Mouse (Mus musculus): ENCODE data around the gene Slc12a6.
"Not testable (repeated sequence)": the region's sequence is repeated elsewhere in the genome, so short reads cannot be mapped to it uniquely, and the experiment has no call there.

The Slc12a6 gene

DNA sequence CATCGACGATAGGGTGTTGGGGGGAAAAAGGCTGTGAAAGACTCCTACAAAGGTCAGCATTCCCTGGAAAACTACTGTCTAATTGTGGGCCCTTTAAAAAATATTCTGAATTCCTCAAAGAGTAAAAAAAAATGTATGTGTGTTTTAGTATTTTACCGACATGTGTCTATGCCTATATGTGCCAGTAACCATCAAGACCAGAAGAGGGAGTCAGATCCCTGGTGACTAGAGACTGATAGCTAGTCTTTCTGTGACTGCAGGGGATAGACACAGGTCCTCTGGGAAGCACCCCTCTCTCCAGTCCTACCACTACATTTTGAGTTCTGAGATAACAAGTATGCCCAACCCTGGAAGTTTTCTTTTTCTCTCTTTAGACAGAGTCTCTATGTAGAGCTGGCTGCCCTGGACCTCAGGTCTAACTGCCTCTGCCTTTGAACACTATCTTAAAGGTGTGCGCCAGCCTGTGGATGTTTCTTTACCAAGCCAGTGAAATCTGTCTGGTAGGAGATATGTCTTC, 2.8 kb upstream of the Slc12a6 start:
- peak; percentile 44 for DNase-seq (ENCODE audit: low spot score)

DNA sequence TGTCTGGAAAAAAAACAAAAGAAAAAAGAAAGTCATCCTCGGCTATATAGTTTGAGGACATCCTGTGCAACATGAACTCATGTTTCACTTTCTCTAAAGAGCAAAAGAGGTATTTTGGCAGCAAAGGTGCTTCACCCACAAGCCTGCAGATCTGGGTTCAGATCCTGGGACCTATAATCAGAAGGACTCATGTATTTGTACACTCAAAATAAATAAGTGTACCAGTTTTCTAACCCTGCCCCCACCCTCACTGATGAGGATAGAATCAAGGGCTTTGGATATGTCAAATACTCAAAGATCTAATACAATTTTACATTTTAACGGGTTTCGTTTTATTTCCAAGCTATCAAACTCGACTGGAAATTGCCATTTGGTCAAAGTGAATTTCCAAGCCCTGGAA, 1.3 kb upstream of the Slc12a6 start:
- DNase-seq (ENCODE audit: low spot score), result no peak

DNA sequence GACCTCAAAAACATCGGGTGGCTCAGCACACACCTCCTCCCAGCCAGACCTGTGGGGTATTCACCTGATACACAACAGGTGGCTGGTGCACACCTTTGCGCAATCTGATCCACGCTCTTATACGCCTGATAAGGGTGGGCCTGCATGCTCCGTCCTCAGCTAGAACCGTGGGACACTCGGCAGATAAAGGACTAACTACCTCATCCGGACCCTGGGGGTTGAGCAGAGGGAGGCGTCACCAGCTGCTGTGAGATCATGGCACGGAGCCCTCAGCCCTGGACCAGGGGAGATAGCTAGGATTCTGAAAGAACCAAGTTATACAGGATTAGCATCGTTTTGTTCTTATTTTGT, 592 bp downstream of the Slc12a6 start, which contains the start of gene Gm21985:
Gm21985 (plus strand) TSS at position 73 of the 351 bp plus-strand sequence.
- DNase-seq (ENCODE audit: low spot score), result peak; percentile 60

- peak; percentile 35 for DNase-seq (ENCODE audit: low spot score)
Observed at GRCm38 (mm10) chr2:112266780-112267179, 1.2 kb downstream of the Slc12a6 start.

GRCm38 (mm10) chr2:112267547-112268269, 2.1 kb downstream of the Slc12a6 start:
- no peak for DNase-seq (ENCODE audit: low spot score)

- DNase-seq (ENCODE audit: low spot score), result no peak
Observed at GRCm38 (mm10) chr2:112270011-112270410, 4.4 kb downstream of the Slc12a6 start.

- DNase-seq (ENCODE audit: low spot score), result no peak
Observed at GRCm38 (mm10) chr2:112272909-112273308, 7.3 kb downstream of the Slc12a6 start.

GRCm38 (mm10) chr2:112273474-112273873, 7.8 kb downstream of the Slc12a6 start:
- no peak for DNase-seq (ENCODE audit: low spot score)

DNA sequence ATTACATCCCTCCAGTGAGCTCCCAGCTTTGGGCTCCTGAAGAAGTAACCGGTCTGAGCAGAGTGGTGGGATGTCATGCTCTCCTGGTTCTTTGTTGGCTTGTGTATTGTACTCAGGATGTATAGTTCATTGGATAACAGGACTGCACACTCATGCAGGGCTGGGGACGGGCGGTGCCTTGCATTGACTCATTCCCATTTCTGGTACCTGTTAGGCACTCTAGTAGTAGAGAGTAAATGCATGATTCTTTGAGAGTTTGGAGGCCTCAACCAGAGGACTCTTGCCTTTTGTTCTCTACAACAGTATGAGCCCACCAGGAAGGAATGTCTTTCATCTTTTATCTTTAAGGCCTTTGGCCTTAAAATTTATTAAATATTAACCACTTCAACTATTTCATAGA, 11.2 kb downstream of the Slc12a6 start:
- DNase-seq (ENCODE audit: low spot score), result no peak

- DNase-seq (ENCODE audit: low spot score), result no peak
Observed at GRCm38 (mm10) chr2:112282846-112283245, 17.2 kb downstream of the Slc12a6 start.

DNA sequence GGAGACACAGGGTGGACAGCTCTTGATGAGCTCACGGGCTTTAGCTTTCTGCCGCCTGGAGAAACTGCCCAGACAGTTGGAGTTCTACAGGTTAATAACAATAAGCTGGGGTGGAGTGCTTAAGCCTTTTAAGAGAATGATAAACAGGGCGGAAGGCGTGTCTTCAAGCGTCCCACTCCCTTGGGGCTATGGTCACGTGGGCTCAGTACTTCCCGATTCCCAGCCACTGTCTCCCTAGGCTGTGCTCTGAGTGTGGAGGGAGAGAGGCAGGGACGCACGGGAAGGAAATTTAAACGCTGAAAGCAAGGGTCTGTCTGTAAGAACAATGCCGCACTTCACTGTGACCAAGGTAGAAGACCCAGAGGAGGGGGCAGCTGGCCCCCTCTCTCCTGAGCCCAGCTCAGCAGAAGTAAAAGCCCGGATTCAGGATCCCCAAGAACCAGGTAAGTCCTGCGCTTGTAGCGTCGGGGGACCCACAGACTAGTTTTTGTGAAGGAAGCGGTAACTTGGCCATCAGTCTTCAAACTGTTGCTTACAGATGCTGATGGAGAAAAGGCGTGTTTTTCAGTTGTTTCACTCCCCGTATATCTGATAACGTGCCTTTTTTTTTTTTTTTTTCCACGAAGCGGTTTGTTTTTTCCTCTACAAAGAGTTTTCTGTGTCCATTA, 18.9 kb downstream of the Slc12a6 start:
- peak; percentile 88 for DNase-seq (ENCODE audit: low spot score)

DNA sequence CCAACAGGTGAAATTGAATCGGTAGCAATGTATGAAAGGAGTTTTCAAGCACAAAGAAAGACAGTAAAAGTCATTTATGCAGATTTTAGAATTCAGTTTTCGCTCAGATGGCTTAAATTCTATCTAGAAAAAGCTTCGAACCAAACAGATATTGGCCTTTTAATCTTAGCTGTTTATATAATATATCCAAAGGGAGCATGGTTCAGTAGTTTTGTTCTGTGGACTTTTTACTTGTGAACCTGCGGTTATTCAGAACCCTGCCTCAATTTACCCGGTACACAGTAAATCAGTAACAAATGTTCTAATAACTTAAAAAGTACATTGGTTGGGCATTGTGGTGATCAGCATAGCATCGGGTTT, 19.4 kb downstream of the Slc12a6 start:
- no peak for DNase-seq (ENCODE audit: low spot score)

GRCm38 (mm10) chr2:112286062-112286461, 20.4 kb downstream of the Slc12a6 start:
- not testable (repeated sequence) for DNase-seq (ENCODE audit: low spot score)

DNA sequence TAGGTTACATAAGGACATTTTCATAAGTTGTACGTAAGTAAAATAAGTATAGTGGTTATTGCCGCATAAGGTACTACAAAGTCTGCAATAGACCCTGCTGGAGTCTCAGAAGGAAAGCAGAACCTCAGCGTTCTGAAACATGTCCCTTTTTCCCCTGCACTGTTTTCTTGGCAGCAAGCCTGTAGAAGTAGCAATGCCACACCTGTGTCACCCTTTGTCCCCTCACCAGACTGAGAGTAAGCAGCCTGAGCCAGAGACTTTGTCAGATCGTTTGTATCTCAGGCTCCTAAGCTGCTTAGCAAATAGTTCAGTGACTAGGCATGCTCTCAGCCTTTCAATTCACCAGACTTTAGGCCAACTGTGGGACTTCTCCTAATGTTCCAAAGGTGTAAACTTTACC, 21.4 kb downstream of the Slc12a6 start:
- DNase-seq (ENCODE audit: low spot score), result no peak

GRCm38 (mm10) chr2:112289507-112289906, 23.9 kb downstream of the Slc12a6 start:
- no peak for DNase-seq (ENCODE audit: low spot score)

- no peak for DNase-seq (ENCODE audit: low spot score)
Observed at GRCm38 (mm10) chr2:112292823-112293222, 27.2 kb downstream of the Slc12a6 start.

DNA sequence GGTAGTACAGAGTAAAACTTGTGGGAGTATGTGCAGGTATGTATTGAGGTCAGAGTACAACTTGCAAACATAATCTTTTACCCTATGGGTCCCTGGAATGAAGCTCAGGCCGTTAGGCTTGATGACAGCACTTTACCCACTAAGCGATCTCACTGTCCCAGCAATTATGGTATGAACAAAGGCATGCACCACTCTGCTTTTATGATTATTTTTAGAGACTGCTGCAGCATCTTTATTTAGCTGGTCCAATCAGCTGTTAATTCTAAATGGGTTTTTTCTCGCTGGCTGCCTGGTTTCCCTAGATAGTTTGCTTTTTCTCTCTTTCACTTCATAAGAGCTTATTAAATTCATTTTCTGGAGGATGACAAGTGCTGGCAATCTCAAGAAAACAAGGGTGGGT, 30.6 kb downstream of the Slc12a6 start:
- DNase-seq (ENCODE audit: low spot score), result no peak

DNA sequence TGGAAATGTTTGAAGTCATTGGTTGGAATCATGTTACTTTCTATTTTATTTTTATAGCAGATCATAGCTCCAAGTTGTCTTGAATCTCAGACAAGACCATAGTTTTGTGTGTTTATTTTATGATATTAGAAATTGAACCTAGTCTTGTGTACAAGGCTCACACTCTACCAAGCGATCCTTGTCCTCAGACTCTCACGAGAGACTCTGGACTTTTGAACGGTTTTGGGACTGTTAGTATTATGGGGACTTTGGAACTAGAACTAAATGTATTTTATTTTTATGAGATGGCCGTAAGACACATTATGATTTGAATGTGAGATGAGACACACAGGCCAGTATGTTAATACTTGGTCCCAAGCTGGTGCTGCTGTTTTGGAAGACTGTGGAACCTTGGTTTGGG, 32.6 kb downstream of the Slc12a6 start:
- DNase-seq (ENCODE audit: low spot score), result no peak

DNA sequence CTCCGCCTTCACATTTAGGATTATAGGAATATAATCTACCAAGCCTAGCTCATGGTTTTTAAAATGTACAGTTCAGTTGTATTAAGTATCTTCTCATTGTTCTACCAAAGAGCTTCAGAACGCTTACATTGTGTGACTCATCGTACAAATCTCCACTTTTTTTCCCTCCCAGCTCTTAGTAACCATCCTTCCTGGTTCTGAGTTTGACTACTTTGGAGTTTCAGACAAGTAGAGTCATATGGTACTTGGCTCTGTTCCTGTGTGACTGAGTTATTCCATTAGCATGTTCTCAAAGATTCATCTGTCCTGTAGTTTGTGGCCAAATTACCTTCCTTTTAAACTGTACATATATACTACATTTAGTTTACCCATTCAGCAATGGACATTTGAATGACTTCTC, 43.0 kb downstream of the Slc12a6 start:
- no peak for DNase-seq (ENCODE audit: low spot score)

- no peak for DNase-seq (ENCODE audit: low spot score)
Observed at GRCm38 (mm10) chr2:112309161-112309600, 43.6 kb downstream of the Slc12a6 start.

GRCm38 (mm10) chr2:112315638-112316037, 50.0 kb downstream of the Slc12a6 start:
- DNase-seq (ENCODE audit: low spot score), result no peak

- no peak for DNase-seq (ENCODE audit: low spot score)
Observed at GRCm38 (mm10) chr2:112318227-112318626, 52.6 kb downstream of the Slc12a6 start.

DNA sequence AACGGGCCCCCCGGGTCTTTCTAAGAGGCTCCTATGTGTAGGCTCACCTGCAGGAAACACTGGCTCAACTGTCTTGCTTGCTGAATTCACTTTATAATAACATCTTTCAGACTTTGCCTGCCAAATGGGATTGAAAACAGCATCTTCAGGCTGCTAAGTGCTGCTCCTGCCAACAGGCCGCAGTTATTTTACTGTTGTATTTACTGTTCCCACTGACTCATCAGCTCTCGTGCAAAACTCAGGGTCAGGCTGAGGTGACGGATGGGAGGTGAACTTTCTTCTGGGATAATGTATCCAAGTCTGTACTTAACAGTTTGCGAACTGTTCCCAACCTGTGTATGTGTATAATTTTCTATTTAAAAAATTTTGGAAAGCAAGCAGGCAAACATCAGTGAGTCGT, 53.3 kb downstream of the Slc12a6 start:
- DNase-seq (ENCODE audit: low spot score), result no peak
